Mouse (Mus musculus): ENCODE measurements around the gene Sema3d.

GRCm38 (mm10) chr5:12563132-12563531 is 179.9 kb downstream of the Sema3d start:
- no peak for TF ChIP-seq CTCF (IDR thresholded peaks at IDR 0.05; ENCODE audit: low read depth)
- no peak for TF ChIP-seq EP300 (optimal IDR thresholded peaks at IDR 0.05)

All from stomach, postnatal 0 days (tissue).